Mouse (Mus musculus) stomach, embryonic 14.5 days (tissue): Measurements from ENCODE around the gene Dock9. TPM values are rescaled to one million over a fixed set of nuclear protein-coding genes. Genes with fewer than 3 reads are reported as not detected.

Source experiments
- ATAC-seq: fragments of 200-750 bp; cut with Nextera tagmentation; 2 replicates; pipeline ENCODE4 v1.8.0; 2017; ENCODE audit warnings: low read depth, moderate TSS enrichment; ENCODE audit not compliant: insufficient number of reproducible peaks, insufficient read depth, low FRiP score
- H3K27ac ChIP-seq: fragments of 300-500 bp; sonication (generic); 2 replicates; pipeline ENCODE4 v1.5.1; 2014; ENCODE audit warnings: mild to moderate bottlenecking, low read length, moderate library complexity, mixed read lengths
- H3K27me3 ChIP-seq: fragments of 300-500 bp; sonication (generic); 2 replicates; pipeline ENCODE4 v1.6.1; 2014; ENCODE audit warnings: low read length, control low read depth, mixed read lengths; ENCODE audit not compliant: control insufficient read depth, insufficient read depth
- H3K36me3 ChIP-seq: fragments of 300-500 bp; sonication (generic); 2 replicates; pipeline ENCODE4 v1.6.1; 2014; ENCODE audit warnings: mild to moderate bottlenecking, control low read depth, low read length, moderate library complexity, mixed read lengths; ENCODE audit not compliant: control insufficient read depth, insufficient read depth
- H3K4me1 ChIP-seq: fragments of 300-500 bp; sonication (generic); 2 replicates; pipeline ENCODE4 v1.6.1; 2014; ENCODE audit warnings: low read length, control low read depth, mixed read lengths; ENCODE audit not compliant: control insufficient read depth, insufficient read depth
- H3K4me2 ChIP-seq: fragments of 300-500 bp; sonication (generic); replicated peaks from 2 replicates; pipeline ENCODE4 v1.6.1; 2014; ENCODE audit warnings: low read depth, low read length, control low read depth
- H3K4me3 ChIP-seq: fragments of 300-500 bp; sonication (generic); 2 replicates; pipeline ENCODE4 v1.5.1; 2014; ENCODE audit warnings: low read depth, low read length, control low read depth
- H3K9ac ChIP-seq: fragments of 300-500 bp; sonication (generic); replicated peaks from 2 replicates; pipeline ENCODE4 v1.6.1; 2014; ENCODE audit warnings: low read depth, mild to moderate bottlenecking, control low read depth, low read length, moderate library complexity, mixed read lengths
- H3K9me3 ChIP-seq: fragments of 300-500 bp; sonication (generic); 2 replicates; pipeline ENCODE4 v1.6.1; 2016; ENCODE audit warnings: low read depth, low read length, control low read depth; ENCODE audit not compliant: control insufficient read depth
- WGBS: fragments of 180-500 bp; shearing (Covaris S2); extraction: QIAGEN DNeasy Blood & Tissue Kit; methylation state at CpG from one replicate; pipeline ENCODE4 v1.1.7; 2014; 5-methylcytosine and 5-hydroxymethylcytosine counted together
- polyA plus RNA-seq: library from polyadenylated mRNA; unstranded; fragments of >200 nt; fragmentation: Nextera tagmentation; extraction: Ambion mirVana; gene quantifications from 2 replicates; pipeline ENCODE4 v1.2.1, GENCODE M21; 2014

Dock9 gene
- polyA plus RNA-seq, 1 experiment from 2014 or later: 28.0 TPM

DNA sequence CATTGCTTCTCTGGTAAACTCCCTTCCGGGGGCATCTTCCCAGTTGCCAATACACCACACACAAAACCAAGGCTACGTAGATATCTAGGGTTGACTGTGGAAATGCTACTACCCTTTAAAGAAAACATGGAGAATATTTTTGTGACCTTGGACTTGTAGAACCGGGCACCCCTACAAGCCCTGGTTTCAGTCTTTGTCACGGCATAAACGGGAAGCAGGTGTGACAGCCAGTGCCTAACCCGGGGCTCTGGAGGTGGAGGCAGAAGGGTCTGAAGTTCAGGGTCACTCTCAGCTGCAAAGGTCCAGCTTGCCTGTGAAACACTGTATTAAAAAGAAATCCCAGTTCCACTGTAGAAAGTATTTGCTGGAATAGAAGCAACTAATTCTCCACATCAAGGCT is 200.6 kb downstream of the Dock9 start:
- peaks cover 4% of the 10 kb centered on the region; the same call in 1 of the 2 replicates for H3K36me3 ChIP-seq
- peaks cover 17% of the 10 kb centered on the region; the same call in 1 of the 2 replicates for H3K4me1 ChIP-seq
- no peak for ATAC-seq
- no peak overlapping the region for H3K4me2 ChIP-seq
- H3K27me3 ChIP-seq: no peaks in the 10 kb centered on the region
- no peak overlapping the region for H3K9ac ChIP-seq
- WGBS: 81% methylated on average over 6 of the region's 6 CpGs
- no peak overlapping the region for H3K27ac ChIP-seq
- H3K4me3 ChIP-seq: no peak overlapping the region
- H3K9me3 ChIP-seq: no peaks in the 10 kb centered on the region

DNA sequence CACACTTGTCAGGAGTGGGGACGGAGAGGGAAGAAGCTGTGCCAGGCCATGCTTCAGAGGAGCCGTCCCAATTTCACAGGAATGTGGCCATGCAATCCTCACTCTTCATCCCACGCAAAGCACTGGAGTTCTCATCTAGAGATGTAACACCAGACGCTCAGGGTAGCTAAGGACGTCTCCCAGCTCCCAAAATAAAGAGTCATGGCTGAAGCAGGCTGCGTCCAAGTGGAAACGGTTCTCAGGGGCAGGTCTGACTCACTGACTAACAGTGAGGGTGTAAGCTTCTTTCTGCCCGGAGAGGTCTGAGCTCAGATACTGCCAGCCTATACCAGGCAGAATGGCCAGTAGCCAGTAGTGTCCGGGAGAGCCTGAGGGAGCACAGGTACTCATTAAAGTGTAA is 201.0 kb downstream of the Dock9 start:
- H3K4me3 ChIP-seq: no peak overlapping the region
- H3K36me3 ChIP-seq: peaks cover 4% of the 10 kb centered on the region; the same call in 1 of the 2 replicates
- no peaks in the 10 kb centered on the region for H3K27me3 ChIP-seq
- no peak overlapping the region for H3K27ac ChIP-seq
- H3K9me3 ChIP-seq: no peaks in the 10 kb centered on the region
- peaks cover 21% of the 10 kb centered on the region for H3K4me1 ChIP-seq
- no peak for ATAC-seq
- H3K9ac ChIP-seq: no peak overlapping the region
- H3K4me2 ChIP-seq: no peak overlapping the region
- WGBS: 85% methylated on average over 9 of the region's 9 CpGs

DNA sequence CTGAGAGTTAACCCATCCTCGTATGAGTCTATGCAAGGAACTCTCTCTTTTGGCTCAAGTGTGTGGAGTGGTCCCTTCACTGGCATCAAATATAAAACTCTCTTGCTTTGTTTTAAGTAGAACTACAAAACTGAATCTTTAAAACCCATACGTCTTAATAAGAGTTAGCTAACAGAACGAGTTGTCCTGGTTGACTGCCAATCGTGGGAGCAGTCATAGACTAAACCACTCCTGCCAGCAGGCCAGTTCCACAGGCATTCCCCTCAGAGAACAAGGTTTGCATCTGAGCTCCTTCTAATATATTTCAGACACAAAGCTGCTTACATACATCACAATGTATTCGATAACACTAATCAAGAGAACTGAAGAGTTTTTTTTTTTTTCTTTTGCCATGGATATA is 203.0 kb downstream of the Dock9 start:
- Histone ChIP-seq H3K27me3 (no peaks in the 10 kb centered on the region), H3K9ac (no peak overlapping the region), H3K4me3 (no peak overlapping the region), H3K4me2 (no peak overlapping the region), H3K27ac (no peak overlapping the region), H3K9me3 (no peaks in the 10 kb centered on the region), H3K36me3 (peaks cover 4% of the 10 kb centered on the region; the same call in 1 of the 2 replicates), H3K4me1 (peaks cover 22% of the 10 kb centered on the region)
- 65% methylated on average over 5 of the region's 5 CpGs for WGBS
- ATAC-seq: no peak

DNA sequence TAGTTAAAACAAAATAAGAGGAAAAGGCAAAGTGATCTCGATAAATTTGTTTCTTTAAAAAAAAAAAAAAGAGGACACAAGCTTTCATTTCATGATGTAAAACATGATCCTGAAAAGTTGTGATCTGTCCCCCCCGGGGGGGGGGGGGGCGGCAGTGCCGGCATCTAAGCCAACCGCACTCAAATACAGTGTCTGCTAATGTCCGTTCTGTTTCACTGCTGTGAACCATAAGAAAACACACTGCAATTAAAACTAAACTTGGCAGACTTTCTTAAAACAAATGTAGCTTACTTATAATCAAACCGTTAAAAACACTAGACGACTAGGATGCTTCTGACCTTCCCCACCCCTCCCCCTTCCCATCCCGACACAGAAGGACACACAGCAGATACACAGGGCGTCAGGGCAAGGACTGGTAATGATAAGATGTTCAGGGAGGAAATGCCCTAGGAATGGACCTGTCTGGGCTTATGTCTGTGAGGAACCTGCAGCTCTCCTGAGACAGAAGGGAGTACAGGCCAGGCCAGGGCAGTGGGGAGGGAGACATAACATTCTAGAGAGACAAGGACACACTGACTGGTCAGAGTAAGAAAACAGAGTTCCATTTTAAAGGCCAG is 204.2 kb downstream of the Dock9 start:
- no peak overlapping the region for H3K4me2 ChIP-seq

DNA sequence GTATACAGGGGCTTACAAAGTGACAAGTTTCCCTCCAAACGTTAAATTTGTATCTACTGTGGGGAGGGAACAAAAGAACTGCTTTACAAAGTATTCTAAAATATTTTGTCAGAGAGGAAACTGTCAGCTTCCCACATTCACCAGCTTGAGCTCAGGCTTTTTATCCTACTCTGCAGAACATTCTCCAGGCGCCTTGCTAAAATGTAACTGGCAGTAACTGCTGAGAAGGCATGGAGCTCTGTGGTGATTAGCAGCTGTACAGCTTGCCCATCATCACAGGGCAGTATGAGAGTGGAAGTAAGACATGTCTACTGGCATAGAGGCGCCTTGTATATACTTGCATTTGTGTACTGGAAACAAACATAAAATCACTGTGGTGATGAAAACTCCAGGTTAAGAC is 204.7 kb downstream of the Dock9 start:
- 33% methylated on average over 3 of the region's 3 CpGs for WGBS
- H3K36me3 ChIP-seq: peaks cover 4% of the 10 kb centered on the region; the same call in 1 of the 2 replicates
- H3K27me3 ChIP-seq: no peaks in the 10 kb centered on the region
- peak overlapping the region; percentile 75 for H3K27ac ChIP-seq
- H3K4me3 ChIP-seq: no peak overlapping the region
- no peak overlapping the region for H3K9ac ChIP-seq
- peaks cover 25% of the 10 kb centered on the region for H3K4me1 ChIP-seq
- H3K4me2 ChIP-seq: no peak overlapping the region
- no peak for ATAC-seq
- H3K9me3 ChIP-seq: no peaks in the 10 kb centered on the region

More for the DNA sequence above, 204.2 kb downstream of the Dock9 start:
- peaks cover 25% of the 10 kb centered on the region for H3K4me1 ChIP-seq
- H3K9me3 ChIP-seq: no peaks in the 10 kb centered on the region
- no peak overlapping the region for H3K9ac ChIP-seq
- WGBS: 30% methylated on average over 10 of the region's 10 CpGs
- ATAC-seq: no peak
- no peak overlapping the region for H3K4me3 ChIP-seq
- H3K27me3 ChIP-seq: no peaks in the 10 kb centered on the region
- H3K27ac ChIP-seq: peak overlapping the region; percentile 61; the same call in 1 of the 2 replicates
- peaks cover 4% of the 10 kb centered on the region; the same call in 1 of the 2 replicates for H3K36me3 ChIP-seq

DNA sequence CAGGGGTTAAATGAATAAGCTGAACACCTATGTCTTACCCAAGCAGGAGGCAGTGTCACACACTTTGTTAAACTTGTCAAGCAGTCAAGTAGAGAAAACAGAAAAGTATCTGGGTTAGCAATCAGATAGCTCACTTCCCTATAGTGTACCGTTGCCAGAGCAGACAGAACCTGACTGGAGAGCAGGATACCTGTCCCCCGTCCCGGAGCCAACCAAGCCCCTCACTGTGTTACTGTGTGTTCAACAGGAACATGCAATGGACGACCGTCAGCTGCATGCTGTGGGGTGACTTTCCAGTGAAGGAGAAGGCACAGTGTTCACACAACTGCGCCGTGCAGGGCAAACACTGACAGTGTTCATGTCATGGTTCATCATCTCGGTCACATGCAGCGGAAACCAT is 205.3 kb downstream of the Dock9 start:
- 66% methylated on average over 9 of the region's 9 CpGs for WGBS
- no peak for ATAC-seq
- H3K9ac ChIP-seq: no peak overlapping the region
- H3K4me3 ChIP-seq: no peak overlapping the region
- H3K4me2 ChIP-seq: no peak overlapping the region
- H3K27me3 ChIP-seq: no peaks in the 10 kb centered on the region
- peaks cover 25% of the 10 kb centered on the region for H3K4me1 ChIP-seq
- peaks cover 4% of the 10 kb centered on the region; the same call in 1 of the 2 replicates for H3K36me3 ChIP-seq
- H3K27ac ChIP-seq: peak overlapping the region; percentile 75
- no peaks in the 10 kb centered on the region for H3K9me3 ChIP-seq

DNA sequence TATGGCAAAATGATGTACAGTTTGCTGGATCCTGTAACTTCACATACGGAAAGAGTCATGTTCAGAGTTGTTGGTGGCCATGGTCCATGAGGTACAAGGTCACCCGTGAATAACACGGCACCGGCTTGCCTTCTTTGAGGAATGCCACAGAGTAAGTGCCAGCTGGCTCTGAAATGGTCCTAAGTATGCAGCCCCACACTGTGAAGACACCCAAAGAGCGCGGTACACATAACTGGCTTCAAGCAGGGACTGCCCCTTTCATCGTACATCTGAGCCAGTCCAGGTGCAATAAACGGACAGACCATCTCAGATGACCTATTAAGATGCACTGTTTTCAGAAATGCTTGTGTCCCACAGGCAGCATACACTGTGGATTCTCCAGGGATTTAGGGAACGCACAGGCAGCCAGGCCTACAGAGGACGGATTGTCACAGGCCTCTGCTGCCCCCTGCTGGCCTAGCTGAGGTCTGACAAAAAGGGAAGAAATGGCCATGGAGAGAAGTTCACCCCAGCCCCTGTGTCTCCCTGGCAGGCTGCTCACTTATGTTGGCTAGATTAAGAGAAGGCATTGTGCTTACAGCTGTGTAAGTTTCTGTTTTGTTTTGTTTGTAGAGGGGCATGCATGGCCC is 208.4 kb downstream of the Dock9 start:
- H3K27ac ChIP-seq: no peak overlapping the region; the same call in 1 of the 2 replicates

DNA sequence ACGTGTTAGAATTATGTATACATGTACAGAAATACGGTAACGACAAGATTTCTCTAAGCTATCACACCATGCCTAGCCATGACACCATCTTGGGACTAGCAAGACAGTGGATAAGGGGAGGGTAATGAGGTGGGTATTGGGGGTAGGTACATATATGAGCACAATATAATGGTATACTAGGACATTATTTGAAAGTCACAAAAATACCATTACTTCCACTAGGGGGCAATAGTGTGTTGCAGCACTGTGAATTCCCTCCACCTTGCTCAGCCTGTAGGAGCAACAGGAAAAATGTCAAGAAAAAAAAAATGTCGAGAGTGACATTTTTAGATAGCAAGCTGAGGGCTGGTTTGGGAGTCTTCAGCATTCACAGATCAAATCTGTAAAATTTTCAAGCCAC is 209.2 kb downstream of the Dock9 start:
- no peaks in the 10 kb centered on the region for H3K9me3 ChIP-seq
- ATAC-seq: no peak
- H3K36me3 ChIP-seq: no peaks in the 10 kb centered on the region; the same call in 1 of the 2 replicates
- no peak overlapping the region for H3K4me3 ChIP-seq
- no peak overlapping the region for H3K4me2 ChIP-seq
- H3K4me1 ChIP-seq: peaks cover 23% of the 10 kb centered on the region
- 70% methylated on average over 4 of the region's 4 CpGs for WGBS
- no peak overlapping the region for H3K9ac ChIP-seq
- no peak overlapping the region for H3K27ac ChIP-seq
- no peaks in the 10 kb centered on the region for H3K27me3 ChIP-seq

More for the DNA sequence above, 208.4 kb downstream of the Dock9 start:
- WGBS: 54% methylated on average over 10 of the region's 10 CpGs
- no peak overlapping the region for H3K4me2 ChIP-seq
- H3K27me3 ChIP-seq: no peaks in the 10 kb centered on the region
- H3K4me1 ChIP-seq: peaks cover 29% of the 10 kb centered on the region
- no peaks in the 10 kb centered on the region; the same call in 1 of the 2 replicates for H3K36me3 ChIP-seq
- ATAC-seq: peak; percentile 51; the same call in 1 of the 2 replicates
- H3K9ac ChIP-seq: no peak overlapping the region
- no peak overlapping the region for H3K4me3 ChIP-seq
- H3K9me3 ChIP-seq: no peaks in the 10 kb centered on the region
